Mouse (Mus musculus) B cell, adult 2 months (primary cell): ENCODE data around the gene Acpp.
"Not testable (repeated sequence)": the region's sequence is repeated elsewhere in the genome, so short reads cannot be mapped to it uniquely, and the experiment has no call there.

Experiments
- DNase-seq, 2 experiments: peaks; one replicate each; pipeline ENCODE4 v3.0.0; 2022

Gene Acpp

DNA sequence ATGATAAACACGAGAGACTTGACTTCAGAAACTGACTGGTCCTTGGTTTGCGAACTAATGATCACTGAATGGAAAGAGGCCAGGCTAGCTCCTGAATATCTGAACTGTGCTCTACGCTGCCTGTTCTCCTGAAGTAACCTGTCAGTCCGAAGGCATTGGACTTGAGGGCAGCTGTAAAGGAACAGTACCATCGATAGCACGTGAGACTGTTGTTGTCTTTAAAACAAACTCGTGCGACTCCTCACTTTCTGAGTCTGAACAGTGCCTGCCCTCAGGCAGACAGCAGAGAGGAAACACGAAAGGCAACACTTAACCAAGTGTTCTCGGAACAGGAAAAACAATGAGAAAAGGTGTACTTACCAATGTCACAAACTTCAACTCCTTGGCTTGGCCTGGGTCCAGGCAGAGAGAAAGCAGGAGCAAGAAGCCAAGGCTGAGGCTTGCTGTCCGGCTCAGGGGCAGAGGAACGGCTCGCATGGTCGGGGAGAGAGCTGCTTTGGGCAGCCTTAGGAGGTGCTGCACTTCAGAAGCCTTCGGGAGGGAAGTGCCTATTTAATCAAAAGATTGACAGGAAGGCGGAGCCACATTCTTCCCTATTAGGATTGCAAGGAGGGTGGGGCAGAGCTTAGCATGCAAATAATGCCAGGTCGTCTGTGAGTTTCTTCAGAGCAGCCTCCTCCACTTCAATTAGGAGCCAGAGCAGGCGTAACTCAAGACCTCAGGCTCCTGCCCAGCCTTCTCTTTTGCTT lies at the start of gene Acpp:
Gene Acpp, minus strand, starts transcription at position 566 of the 749 bp plus-strand sequence.
- DNase-seq: peak; percentile 59 to 67

DNA sequence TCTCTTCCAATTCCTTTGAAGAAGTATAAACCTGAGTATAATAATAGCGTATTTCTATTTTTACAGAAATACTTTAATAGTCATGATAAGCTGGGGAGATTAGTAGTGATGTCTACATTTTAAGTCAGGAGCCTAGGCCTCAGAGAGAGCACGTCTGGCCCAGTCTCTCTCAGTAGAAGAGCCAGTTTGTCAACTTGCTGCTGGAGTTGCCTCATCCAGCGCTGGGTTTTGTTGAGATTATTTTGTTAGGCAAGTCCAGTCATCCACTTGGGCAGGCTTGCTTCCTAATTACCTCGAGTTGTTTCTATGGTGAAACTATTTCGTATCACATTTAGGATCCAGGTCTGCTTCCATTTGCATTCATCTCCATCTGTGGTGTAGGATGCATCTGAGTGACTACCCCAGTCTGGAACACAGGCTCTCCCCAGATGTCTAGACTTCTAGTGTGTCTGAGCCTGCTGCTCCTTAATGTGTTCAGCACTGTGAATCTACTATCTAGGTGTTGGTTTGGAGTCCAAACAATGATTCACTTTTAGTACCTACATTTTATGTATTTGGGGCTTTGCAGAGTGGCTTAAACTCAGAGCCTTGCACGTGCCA lies 45.1 kb upstream of the Acpp start:
- no peak for DNase-seq

DNA sequence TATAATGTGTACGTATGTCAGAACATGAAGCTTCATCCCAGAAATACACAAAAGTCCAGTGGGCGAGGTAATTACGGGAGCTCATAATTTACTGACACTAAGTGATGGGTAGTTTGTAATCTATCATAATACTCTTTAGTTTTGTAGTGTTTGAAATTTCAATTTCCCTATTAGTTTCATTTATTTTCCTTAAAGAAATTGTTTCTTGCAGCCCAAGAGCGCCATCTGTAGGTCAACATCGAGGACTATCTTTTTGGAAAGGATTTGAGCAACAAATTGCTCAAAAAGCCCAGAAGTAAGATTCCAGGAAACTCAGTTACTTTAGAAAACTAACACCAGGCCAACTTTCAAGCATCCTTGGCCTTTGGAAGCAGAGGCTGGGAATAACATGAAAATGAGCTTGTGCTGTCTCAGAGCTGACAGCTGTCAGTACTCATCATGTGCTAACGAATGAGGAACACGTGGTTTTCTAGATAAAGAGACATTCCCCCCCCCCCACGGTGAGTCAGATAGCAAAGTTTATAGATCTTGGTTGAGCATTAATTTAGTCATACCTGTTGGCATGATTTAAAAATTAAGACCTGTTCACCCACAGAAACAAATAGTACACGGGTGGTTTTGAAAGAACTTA lies 42.1 kb upstream of the Acpp start:
- peak; percentile 36 to 42 for DNase-seq

DNA sequence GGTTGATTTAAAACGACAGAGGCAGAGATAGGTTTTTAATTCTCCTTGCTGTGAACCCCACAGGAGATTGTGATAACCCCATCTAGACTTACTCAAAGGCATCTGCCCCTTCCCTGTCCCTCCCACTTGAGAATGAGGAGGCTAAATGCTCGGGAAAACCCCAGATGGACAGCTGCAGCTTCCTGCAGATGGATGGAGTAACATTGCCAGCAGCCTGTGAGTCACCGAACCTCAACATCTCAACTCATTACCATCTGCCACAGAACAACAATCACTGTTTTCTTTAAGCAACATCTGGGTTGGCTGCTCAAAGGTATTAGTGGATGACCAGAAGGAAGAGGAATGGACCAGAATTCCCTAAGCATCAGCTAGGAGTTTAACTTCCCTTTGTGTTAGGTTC lies 38.0 kb upstream of the Acpp start:
- no peak for DNase-seq

DNA sequence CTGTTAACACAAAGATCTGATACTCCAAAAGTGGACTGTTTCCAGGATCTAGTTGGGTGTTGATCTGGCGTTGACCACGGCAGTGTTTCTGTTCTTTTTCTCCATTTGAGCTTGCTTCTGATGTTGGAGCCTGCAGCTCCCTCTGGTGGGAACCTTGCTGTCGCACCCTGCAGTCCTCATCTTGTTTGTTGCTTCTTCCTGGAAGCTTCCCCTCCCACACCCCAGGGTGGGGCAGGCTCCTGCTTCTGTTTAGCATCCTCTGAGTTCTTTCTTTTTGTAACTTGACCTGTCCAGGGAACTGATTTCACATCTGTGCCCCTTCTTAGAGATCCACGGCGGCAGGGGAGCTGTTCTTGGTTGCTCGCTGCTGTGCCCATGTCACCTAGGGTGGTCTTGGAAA lies 35.7 kb upstream of the Acpp start:
- peak; percentile 53 to 61 for DNase-seq

DNA sequence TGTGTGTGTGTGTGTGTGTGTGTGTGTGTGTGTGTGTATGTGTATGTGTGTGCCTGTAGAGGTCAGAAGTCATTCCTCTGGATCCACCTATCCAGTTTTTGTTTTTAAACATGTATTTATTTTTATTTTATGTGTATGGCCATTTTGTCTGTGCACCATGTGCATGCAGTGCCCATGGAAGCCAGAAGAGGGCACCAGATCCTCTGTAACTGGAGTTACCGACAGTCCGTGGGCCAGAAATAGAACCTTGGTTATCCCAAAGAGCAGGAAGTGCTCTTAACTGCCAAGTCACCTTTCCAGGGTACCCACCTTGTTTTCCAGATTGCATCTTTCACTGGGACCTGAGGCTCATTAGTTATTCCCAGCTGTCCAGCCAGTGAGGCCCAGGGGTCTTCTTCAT lies 29.4 kb upstream of the Acpp start:
- no peak for DNase-seq

DNA sequence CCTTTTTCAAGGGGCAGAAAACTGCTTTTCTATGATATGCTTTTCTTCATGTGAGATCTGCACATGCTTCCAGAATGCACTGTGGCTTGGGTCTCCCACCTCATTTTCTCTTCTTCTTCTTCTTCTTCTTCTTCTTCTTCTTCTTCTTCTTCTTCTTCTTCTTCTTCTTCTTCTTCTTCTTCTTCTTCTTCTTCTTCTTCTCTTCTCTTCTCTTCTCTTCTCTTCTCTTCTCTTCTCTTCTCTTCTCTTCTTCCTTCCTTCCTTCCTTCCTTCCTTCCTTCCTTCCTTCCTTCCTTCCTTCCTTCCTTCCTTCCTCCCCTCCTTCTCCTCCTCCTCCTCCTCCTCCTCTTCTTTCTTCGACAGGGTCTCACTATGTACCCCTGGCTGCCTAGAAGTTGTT lies 24.4 kb upstream of the Acpp start:
- DNase-seq: not testable (repeated sequence)

DNA sequence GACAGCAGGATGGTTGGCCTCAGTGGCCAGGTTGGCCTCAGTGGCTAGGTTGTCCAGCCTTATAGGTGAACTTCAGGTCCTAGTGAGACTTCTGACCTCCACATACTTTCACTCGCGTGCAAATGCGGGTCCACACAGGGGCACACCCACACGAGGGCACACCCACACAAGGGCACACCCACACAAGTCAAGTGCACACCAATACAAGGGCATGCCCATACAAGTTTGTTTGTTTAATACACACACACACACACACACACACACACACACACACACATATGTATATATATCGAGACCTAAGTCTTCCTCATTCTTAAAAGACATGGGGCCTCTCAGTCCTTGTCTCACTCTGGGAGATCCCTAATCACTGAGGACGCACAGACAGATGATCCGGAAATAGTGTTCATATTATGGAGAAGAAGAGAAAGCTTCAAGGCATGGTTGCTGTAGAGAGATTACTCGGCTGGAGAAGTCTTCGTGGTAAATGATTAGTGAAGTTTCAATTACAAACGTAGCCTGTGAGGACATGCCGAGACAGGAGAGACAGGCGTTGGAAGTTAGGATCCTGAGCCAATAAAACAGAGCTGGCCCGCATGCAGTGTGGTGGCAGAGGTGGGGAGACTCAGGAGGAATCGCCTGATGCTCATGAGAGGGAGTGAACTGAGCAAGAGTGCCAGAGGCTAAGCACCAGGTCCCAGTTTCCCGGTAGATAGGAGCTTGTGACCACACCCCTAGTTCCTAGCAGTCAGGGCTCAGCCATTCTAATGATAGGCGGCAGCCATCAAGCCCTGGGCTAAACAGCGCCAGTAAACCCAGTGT lies 23.7 kb upstream of the Acpp start:
- DNase-seq: no peak

DNA sequence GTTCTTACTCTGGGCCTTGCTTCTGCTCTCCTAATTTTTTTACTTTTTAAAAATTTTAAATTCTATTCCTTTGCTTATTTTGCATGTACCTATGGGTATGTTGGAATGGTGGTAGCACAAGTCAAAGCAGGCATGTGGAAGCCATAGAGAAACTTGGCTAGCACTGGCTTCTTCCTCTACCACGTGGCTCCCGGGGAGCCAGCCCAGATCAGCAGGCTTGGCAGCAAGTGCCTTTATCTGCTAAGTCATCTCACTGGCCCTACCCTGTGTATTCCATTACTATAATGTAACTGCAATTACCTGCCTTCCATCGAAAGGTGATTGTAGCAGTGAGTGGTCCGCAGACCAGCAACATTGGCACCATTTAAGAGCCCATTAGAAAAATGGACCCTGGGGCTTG lies 22.8 kb upstream of the Acpp start:
- no peak for DNase-seq

DNA sequence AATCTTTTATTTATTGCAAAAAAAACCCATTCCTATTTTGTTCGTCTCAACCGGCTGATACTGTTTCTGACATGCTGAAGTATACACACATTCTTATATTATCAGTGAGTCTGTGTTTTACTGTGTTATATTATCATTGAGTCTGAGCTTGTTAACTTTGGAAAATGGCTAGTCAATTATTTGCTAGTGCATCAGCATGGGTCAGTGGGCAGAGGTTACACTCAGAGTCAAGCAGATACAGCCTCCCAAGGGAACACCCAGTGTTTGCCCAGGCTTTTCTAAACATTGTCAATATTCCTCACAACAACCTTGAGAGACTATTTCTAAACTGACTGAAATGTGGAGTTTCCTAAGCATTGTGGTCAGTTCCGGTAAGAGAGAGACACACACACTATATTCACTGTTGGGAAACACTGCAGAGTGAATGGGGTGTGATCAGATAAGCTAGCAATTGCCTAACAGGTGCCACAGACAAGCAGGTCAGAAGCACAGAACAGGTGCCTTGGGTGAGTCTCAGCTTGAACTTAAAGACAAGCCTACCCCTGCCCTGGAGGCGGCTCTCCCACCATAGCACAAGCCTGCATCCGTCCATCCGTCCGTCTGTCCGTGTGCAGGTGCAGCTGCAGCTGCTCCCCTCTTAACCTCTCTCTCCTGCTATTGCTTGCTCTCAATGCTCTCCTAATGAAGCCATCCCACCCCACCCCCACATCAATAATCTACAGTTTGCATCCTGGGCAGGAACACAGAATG lies 18.1 kb upstream of the Acpp start:
- no peak for DNase-seq

DNA sequence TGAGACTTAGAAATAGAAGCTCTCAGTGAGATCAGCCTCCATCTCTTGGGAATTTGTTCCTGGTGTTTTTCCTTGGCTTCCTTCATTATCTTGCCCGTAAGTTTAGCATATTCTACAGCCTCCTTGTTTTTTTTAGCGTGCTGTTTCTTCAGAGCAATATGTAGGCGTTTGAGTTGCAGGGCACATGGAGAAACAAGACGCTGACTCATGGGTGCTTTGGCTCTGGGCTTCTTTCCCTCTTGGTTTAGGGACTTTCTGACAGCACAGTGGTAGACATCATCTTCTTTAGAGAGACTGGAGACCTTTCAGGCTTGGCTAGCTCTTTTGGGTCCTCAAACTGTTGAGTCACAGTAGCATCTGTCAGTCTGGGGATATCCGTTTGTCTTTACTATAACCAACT lies 6.6 kb upstream of the Acpp start:
- DNase-seq: no peak

DNA sequence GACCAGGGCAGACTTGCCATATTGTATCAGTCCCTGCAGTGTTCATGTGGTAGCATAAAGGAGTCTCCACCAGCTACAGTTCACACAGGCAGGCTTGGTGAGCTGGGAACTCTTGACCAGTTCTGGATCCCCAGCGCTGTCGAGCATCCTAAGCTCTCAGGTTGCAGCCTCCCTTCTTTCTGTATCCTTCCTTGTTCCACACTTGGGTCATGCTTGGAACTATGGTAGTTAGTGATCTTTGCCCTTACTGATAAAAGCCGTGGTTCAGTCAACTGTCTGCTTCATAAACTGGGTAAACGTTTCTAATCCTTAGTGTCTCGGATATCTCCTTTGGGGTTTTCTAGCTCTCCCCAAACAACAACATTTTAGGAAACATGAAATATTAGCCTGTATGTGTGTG lies 1.9 kb upstream of the Acpp start:
- DNase-seq: no peak

DNA sequence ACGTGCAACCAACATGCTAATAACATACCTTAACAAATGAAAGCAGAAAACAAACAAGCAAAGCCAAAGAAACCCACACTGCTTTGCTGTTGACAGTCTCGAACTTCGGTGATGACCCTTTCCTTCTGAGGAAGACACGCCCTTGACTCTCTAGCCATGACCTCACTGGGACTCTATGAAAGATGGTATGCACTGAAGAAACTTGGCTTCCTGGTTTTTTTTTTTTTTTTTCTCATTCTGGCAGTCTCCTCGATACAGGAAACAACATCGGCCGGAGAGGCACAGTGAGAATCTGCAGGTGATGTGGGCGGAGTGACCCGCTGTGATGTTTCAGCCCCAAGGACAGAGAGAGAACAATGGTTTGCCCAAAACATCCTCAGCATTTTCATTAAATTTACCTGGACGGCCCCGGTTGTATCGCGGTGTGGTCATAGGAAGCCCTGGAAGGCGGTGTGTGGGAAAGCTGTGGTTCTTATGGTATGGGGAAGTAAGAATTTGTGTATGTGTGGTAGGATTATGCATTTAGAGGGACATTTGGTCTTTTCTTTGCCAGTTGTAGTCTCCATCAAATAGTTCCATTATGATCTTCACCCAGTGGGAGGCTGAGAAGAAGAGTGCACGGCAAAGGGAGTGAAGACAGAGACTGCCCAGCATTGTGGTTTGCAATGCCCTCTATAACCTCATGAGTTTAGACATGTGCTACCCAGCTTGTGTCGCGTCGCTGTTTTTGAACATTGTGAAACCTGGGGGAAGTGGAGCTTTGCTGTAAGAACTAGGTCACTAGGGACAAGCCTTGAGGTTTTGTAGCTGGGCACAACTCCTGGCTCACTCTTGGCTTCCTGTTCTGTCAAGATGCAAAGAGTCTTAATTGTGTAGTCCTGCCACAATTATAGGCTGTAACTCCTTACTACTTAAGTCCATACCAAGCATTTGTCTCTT lies 1.2 kb upstream of the Acpp start:
- peak; percentile 42 for DNase-seq

DNA sequence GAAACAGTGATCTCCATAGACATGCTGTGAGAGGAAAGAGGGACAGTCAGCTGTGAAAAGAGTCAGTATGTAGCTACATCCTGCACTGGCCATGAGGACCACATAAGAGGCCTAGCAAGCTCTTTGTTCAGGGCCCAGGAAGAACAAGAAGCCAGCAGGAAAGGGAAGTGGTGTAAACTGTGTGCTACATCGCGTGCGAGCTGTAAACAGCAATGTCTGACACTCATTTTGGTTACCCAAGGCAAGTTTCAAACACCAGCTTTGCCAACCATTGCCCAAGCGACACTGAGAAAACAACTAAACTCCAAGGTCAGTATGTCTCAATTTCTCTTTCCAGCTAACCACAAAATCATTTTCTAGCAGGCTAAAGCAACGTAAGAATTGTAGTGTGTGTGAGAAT lies 6.2 kb downstream of the Acpp start:
- no peak for DNase-seq

DNA sequence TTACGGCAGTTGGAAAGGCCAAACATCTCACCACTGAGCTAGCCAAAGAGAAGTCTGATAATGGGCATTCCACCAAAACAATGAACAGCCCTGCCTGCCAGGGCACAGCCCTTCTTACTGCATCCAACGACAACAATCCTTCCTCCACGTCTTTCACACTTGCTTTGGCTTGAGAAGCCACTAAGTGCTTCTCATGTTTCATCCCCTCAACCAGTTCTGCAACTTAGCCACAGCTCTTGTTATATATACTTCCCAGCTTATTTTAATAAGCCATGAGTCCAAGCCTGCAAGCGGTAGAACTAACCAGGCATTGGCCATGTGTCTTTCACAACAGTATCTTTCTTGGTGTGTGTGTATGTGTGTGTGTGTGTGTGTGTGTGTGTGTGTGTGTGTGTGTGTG lies 8.9 kb downstream of the Acpp start:
- no peak for DNase-seq

DNA sequence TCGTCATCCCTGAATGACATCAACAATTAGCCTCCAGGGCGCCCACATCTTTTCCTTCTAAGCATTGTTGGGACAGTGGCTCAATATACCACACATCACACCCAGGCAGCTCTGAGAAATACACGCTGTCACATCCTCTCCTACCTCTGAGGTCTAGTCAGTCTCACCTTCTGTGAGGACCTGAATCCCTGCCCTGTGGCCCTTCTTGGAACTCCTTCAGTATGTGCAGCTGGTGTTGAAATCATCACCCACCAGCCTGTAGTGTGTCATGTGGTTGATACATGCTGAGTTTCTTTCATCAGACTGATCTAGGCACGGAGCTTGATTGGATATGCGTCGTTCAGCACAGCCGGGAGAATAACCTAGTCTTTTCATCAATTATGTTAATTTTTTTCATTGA lies 16.0 kb downstream of the Acpp start:
- DNase-seq: no peak

DNA sequence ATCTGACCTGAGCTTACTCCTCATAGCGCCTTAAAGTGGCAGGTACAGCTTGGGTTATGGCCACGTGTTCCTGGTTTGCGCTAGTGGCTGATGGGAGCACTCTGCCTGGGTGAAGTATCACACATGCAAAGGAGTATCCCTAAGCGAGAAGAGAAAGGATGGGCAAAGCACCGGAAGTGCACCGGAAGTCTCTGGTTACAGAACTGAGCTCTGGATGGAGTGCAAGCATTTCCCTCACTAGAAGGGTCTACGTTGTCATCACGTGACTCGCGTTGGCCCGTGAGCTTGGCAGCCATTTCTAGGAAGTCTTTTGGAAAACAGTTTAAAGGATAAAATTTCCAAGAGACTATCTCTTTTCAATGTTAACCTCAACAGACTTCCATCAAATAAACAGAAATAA lies 21.2 kb downstream of the Acpp start:
- DNase-seq: no peak

DNA sequence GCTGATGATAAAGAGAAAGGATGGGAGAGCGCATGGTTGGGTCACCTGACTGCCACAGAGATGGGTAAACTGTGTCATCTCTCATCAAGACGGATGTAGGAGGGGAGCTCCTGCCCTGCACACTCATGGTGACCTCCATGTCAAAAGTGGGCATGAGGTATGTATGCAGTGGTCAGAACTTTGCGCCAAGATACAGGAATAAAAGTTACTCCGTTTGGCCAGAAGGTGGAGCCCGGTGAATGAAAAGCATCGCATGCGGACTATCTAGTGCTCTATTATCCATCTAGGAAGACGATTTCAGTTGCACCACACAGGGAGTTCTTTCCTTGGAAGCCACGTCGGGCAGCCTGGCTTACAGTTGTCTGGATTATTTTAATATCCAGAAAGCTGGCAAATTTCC lies 22.0 kb downstream of the Acpp start:
- DNase-seq: peak; percentile 20 to 29

DNA sequence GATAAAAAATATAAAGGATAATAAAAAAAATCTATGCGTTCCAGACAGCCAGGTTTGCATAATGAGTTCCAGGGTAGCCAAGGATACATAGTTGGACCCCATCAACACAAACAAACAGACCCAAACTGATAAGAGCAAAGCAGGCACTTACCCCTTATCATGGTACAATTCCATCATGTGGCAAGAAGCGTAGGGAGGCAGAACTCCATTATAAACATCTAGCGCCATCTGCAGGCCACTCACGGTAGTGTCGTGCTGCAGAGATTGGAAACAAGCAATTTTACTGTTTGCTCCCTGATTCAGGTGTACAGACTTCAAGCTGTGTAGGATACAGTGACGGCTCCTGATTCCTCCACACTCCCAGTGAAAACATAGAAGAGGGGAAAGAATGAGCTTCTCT lies 30.8 kb downstream of the Acpp start:
- DNase-seq: peak; percentile 77 to 78

DNA sequence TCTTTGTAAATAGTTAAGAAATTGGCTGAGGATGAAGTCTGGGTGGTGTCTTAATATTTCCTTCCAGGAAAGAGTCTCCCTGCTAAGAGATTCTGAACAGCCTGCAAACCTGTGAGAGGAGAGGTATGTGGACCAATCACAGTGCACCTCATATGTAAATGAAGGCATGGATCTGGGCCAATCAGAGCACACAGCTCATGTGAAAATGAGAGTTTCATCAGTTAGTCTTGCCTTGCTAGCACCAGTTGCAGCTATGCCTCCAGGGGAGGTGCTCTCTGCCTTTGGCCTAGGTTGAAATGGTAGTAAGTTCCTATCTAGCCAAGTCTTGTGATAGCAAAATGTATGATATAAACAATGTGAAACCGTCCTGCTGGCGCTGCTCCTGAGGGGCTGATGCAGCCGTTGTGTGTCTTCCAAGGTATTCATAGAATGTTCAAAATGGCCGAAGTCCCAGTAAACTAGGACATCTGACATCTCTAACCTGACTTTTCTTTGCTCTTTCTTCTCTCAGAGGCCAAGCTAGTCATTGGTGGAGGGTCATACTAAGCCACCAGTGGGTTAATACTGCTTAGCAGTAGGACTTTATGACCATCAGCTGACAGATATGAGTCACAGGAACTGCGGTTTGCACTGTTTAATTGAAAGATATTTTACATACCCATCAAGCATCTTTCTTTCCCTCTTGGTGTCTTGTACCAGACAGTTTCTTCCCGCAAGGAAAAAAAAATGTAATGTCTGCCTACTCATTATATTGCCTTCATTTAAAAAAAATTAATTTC lies 32.0 kb downstream of the Acpp start:
- no peak for DNase-seq

DNA sequence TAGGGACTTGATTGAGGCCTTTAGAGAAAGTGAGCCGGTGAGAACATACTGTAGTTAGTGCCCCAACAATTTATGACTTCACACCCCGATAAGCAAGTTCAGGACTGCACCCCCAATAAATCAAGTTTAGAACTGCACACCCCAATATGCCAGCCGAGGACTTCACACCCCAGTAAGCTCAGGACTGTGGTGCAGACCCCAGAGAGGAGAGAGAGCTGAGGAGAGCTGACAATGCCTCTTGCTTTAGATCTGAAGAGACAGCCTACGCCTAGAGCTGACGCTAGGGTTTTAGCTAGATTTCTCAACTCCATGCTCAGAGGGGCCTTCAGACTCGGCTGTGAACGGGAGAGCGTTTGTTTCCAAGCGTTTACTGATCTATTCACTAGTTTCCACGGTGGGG lies 32.7 kb downstream of the Acpp start:
- DNase-seq: no peak
